Mouse (Mus musculus): ENCODE measurements around the gene Slc22a14. TPM values are rescaled to one million over a fixed set of nuclear protein-coding genes. Genes with fewer than 3 reads are reported as not detected.

Gene Slc22a14
- polyA plus RNA-seq, 1 experiment from 2014 or later, result not detected

GRCm38 (mm10) chr9:119342728-119343127 is 22.6 kb downstream of the Slc22a14 start:
- Histone ChIP-seq H3K9me3 (ENCODE audit: control insufficient read depth, low read length) (no peaks in the 10 kb centered on the region), H3K4me1 (ENCODE audit: control insufficient read depth in 2 of 2, insufficient read depth in 2 of 2, low read length in 2 of 2) (peaks cover 10 to 15% of the 10 kb centered on the region in 2 experiments), H3K4me3 (ENCODE audit: control insufficient read depth in 1 of 2, insufficient read depth in 1 of 2, low read depth in 1 of 2, low read length in 2 of 2) (no peak overlapping the region), H3K27me3 (ENCODE audit: control insufficient read depth, insufficient read depth, low read length) (no peaks in the 10 kb centered on the region), H3K36me3 (ENCODE audit: control insufficient read depth, insufficient read depth, low read length) (peaks cover 51% of the 10 kb centered on the region), H3K9ac (ENCODE audit: low read length) (no peak overlapping the region), H3K27ac (replicated peaks in 1 of 2; ENCODE audit: control insufficient read depth in 1 of 2, insufficient read depth in 1 of 2, low read depth in 2 of 2, low read length in 2 of 2) (no peak overlapping the region), H3K4me2 (ENCODE audit: low read length) (no peak overlapping the region)
- 87% methylated on average over 7 of the region's 7 CpGs for WGBS
- ATAC-seq (ENCODE audit: insufficient number of reproducible peaks, insufficient read depth, low FRiP score, low read depth), result no peak

GRCm38 (mm10) chr9:119340909-119341816 is 24.2 kb downstream of the Slc22a14 start, which contains the start of gene Myd88:
Gene Myd88 (minus strand): TSS chr9:119341411.
- Histone ChIP-seq H3K27me3 (ENCODE audit: control insufficient read depth, insufficient read depth, low read length) (no peaks in the 10 kb centered on the region), H3K27ac (replicated peaks in 1 of 2; ENCODE audit: control insufficient read depth in 1 of 2, insufficient read depth in 1 of 2, low read depth in 2 of 2, low read length in 2 of 2) (peak within 1 kb of the TSS; percentile 90 to 94), H3K4me2 (ENCODE audit: low read length) (peak within 1 kb of the TSS; percentile 84), H3K4me1 (ENCODE audit: control insufficient read depth in 2 of 2, insufficient read depth in 2 of 2, low read length in 2 of 2) (peaks cover 10 to 15% of the 10 kb centered on the region in 2 experiments), H3K9me3 (ENCODE audit: control insufficient read depth, low read length) (no peaks in the 10 kb centered on the region), H3K4me3 (ENCODE audit: control insufficient read depth in 1 of 2, insufficient read depth in 1 of 2, low read depth in 1 of 2, low read length in 2 of 2) (peak within 1 kb of the TSS; percentile 79 to 89), H3K36me3 (ENCODE audit: control insufficient read depth, insufficient read depth, low read length) (peaks cover 44% of the 10 kb centered on the region), H3K9ac (ENCODE audit: low read length) (peak within 1 kb of the TSS; percentile 82)
- WGBS, result under 1% methylated on average over 68 of the region's 68 CpGs
- ATAC-seq (ENCODE audit: insufficient number of reproducible peaks, insufficient read depth, low FRiP score, low read depth), result peak; percentile 96

GRCm38 (mm10) chr9:119340212-119340580 is 25.2 kb downstream of the Slc22a14 start:
- 2% methylated on average over 8 of the region's 8 CpGs for WGBS
- Histone ChIP-seq H3K27me3 (ENCODE audit: control insufficient read depth, insufficient read depth, low read length) (no peaks in the 10 kb centered on the region), H3K4me3 (ENCODE audit: control insufficient read depth in 1 of 2, insufficient read depth in 1 of 2, low read depth in 1 of 2, low read length in 2 of 2) (peak overlapping the region; percentile 79 to 89), H3K27ac (replicated peaks in 1 of 2; ENCODE audit: control insufficient read depth in 1 of 2, insufficient read depth in 1 of 2, low read depth in 2 of 2, low read length in 2 of 2) (peak overlapping the region; percentile 90 to 94), H3K9me3 (ENCODE audit: control insufficient read depth, low read length) (no peaks in the 10 kb centered on the region), H3K9ac (ENCODE audit: low read length) (peak overlapping the region; percentile 82), H3K36me3 (ENCODE audit: control insufficient read depth, insufficient read depth, low read length) (peaks cover 34% of the 10 kb centered on the region), H3K4me1 (ENCODE audit: control insufficient read depth in 2 of 2, insufficient read depth in 2 of 2, low read length in 2 of 2) (peaks cover 10 to 15% of the 10 kb centered on the region in 2 experiments), H3K4me2 (ENCODE audit: low read length) (peak overlapping the region; percentile 84)
- ATAC-seq (ENCODE audit: insufficient number of reproducible peaks, insufficient read depth, low FRiP score, low read depth), result no peak

DNA sequence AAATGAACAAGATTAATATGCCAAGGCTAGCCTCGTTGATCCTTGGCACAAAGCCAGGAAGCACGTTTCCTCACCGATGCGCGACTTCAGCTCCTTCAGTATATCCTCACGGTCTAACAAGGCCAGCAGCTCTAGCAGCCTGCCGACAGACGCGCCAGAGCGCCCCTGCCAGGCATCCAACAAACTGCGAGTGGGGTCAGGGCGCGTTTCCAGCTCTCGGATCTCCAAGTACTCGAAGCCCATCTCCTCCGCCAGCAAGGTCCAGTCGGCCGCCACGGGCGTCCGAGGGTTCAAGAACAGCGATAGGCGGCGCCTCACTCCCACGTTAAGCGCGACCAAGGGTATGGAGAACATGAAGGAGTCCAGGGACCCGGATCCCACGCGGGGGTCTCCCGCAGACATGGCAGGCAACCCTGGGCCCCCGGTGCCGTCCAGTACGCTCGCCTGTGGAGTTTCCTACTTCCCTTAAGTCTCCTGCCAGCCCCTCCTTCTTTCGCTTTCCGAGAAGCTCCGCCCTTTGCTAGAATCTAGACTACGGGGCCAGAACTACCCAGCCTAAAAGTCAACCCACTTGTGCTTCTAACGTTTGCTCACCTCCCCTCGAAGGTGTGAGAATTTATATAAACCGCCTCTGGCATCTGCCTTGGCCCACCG is 25.7 kb downstream of the Slc22a14 start, which contains the start of gene Acaa1a:
TSS of gene Acaa1a (plus strand) at position 119 of the 654 bp plus-strand sequence.
- H3K36me3 ChIP-seq (ENCODE audit: control insufficient read depth, insufficient read depth, low read length), result peaks cover 29% of the 10 kb centered on the region
- ATAC-seq (ENCODE audit: insufficient number of reproducible peaks, insufficient read depth, low FRiP score, low read depth), result no peak
- H3K4me2 ChIP-seq (ENCODE audit: low read length), result peak within 1 kb of the TSS; percentile 84
- H3K4me1 ChIP-seq (ENCODE audit: control insufficient read depth in 2 of 2, insufficient read depth in 2 of 2, low read length in 2 of 2), result peaks cover 11 to 15% of the 10 kb centered on the region in 2 experiments
- H3K4me3 ChIP-seq (ENCODE audit: control insufficient read depth in 1 of 2, insufficient read depth in 1 of 2, low read depth in 1 of 2, low read length in 2 of 2), result peak within 1 kb of the TSS; percentile 79 to 89
- 1% methylated on average over 43 of the region's 43 CpGs for WGBS
- H3K27me3 ChIP-seq (ENCODE audit: control insufficient read depth, insufficient read depth, low read length), result no peaks in the 10 kb centered on the region
- H3K27ac ChIP-seq (replicated peaks in 1 of 2; ENCODE audit: control insufficient read depth in 1 of 2, insufficient read depth in 1 of 2, low read depth in 2 of 2, low read length in 2 of 2), result peak within 1 kb of the TSS; percentile 90 to 94
- peak within 1 kb of the TSS; percentile 82 for H3K9ac ChIP-seq (ENCODE audit: low read length)
- H3K9me3 ChIP-seq (ENCODE audit: control insufficient read depth, low read length), result no peaks in the 10 kb centered on the region

- H3K9ac ChIP-seq (ENCODE audit: low read length), result peak overlapping the region; percentile 82
- H3K4me2 ChIP-seq (ENCODE audit: low read length), result peak overlapping the region; percentile 84
- no peaks in the 10 kb centered on the region for H3K9me3 ChIP-seq (ENCODE audit: control insufficient read depth, low read length)
- peaks cover 23% of the 10 kb centered on the region for H3K36me3 ChIP-seq (ENCODE audit: control insufficient read depth, insufficient read depth, low read length)
- no peak overlapping the region for H3K27ac ChIP-seq (replicated peaks in 1 of 2; ENCODE audit: control insufficient read depth in 1 of 2, insufficient read depth in 1 of 2, low read depth in 2 of 2, low read length in 2 of 2)
- WGBS, result 44% methylated on average over 7 of the region's 7 CpGs
- no peaks in the 10 kb centered on the region for H3K27me3 ChIP-seq (ENCODE audit: control insufficient read depth, insufficient read depth, low read length)
- peak overlapping the region; percentile 79 to 89 for H3K4me3 ChIP-seq (ENCODE audit: control insufficient read depth in 1 of 2, insufficient read depth in 1 of 2, low read depth in 1 of 2, low read length in 2 of 2)
- H3K4me1 ChIP-seq (ENCODE audit: control insufficient read depth in 2 of 2, insufficient read depth in 2 of 2, low read length in 2 of 2), result peaks cover 16 to 21% of the 10 kb centered on the region in 2 experiments
- no peak for ATAC-seq (ENCODE audit: insufficient number of reproducible peaks, insufficient read depth, low FRiP score, low read depth)
These were observed 26.2 kb downstream of the Slc22a14 start for GRCm38 (mm10) chr9:119339106-119339505.

DNA sequence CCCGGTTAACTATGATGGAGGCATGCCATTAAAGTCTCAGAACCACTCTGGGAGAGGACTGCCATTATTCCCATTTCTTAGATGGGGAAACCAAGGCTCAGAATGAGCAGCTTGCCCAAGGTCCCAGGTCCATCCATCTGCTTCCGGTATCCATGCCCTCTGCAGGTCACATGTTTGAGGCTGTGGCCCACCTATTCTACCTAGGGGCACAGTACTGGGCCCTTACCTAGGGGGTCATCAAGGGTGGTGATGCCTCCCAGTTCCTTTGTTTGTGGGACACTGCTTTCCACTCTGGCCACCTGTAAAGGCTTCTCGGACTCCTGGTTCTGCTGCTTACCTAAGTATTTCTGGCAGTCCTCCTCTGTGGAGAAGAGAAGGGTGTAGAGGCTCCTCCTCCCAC is 27.0 kb downstream of the Slc22a14 start:
- no peak overlapping the region for H3K4me2 ChIP-seq (ENCODE audit: low read length)
- no peak overlapping the region for H3K9ac ChIP-seq (ENCODE audit: low read length)
- no peak for ATAC-seq (ENCODE audit: insufficient number of reproducible peaks, insufficient read depth, low FRiP score, low read depth)
- H3K4me1 ChIP-seq (ENCODE audit: control insufficient read depth in 2 of 2, insufficient read depth in 2 of 2, low read length in 2 of 2), result peaks cover 20 to 23% of the 10 kb centered on the region in 2 experiments
- no peaks in the 10 kb centered on the region for H3K9me3 ChIP-seq (ENCODE audit: control insufficient read depth, low read length)
- peaks cover 16% of the 10 kb centered on the region for H3K36me3 ChIP-seq (ENCODE audit: control insufficient read depth, insufficient read depth, low read length)
- no peak overlapping the region for H3K4me3 ChIP-seq (ENCODE audit: control insufficient read depth in 1 of 2, insufficient read depth in 1 of 2, low read depth in 1 of 2, low read length in 2 of 2)
- H3K27ac ChIP-seq (replicated peaks in 1 of 2; ENCODE audit: control insufficient read depth in 1 of 2, insufficient read depth in 1 of 2, low read depth in 2 of 2, low read length in 2 of 2), result no peak overlapping the region
- WGBS, result 85% methylated on average over 3 of the region's 3 CpGs
- no peaks in the 10 kb centered on the region for H3K27me3 ChIP-seq (ENCODE audit: control insufficient read depth, insufficient read depth, low read length)

DNA sequence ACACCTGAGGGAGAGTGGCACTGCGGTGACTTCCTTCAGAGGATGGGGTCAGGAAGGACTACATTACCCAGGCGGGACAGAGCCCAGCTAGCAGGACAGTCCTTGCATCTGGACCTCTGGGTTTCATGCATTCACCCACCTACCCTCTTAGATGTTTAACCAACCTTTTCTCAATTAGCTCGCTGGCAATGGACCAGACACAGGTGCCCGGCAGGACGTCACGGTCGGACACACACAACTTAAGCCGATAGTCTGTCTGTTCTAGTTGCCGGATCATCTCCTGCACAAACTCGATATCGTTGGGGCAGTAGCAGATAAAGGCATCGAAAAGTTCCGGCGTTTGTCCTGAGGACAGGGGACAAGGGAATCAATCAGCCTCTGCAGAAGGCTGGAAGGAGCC is 27.5 kb downstream of the Slc22a14 start:
- Histone ChIP-seq H3K9me3 (ENCODE audit: control insufficient read depth, low read length) (no peaks in the 10 kb centered on the region), H3K4me2 (ENCODE audit: low read length) (no peak overlapping the region), H3K4me3 (ENCODE audit: control insufficient read depth in 1 of 2, insufficient read depth in 1 of 2, low read depth in 1 of 2, low read length in 2 of 2) (no peak overlapping the region), H3K4me1 (ENCODE audit: control insufficient read depth in 2 of 2, insufficient read depth in 2 of 2, low read length in 2 of 2) (peaks cover 20 to 23% of the 10 kb centered on the region in 2 experiments), H3K36me3 (ENCODE audit: control insufficient read depth, insufficient read depth, low read length) (peaks cover 11% of the 10 kb centered on the region; the same call in 1 of the 2 replicates), H3K27me3 (ENCODE audit: control insufficient read depth, insufficient read depth, low read length) (no peaks in the 10 kb centered on the region), H3K9ac (ENCODE audit: low read length) (no peak overlapping the region), H3K27ac (replicated peaks in 1 of 2; ENCODE audit: control insufficient read depth in 1 of 2, insufficient read depth in 1 of 2, low read depth in 2 of 2, low read length in 2 of 2) (no peak overlapping the region)
- 91% methylated on average over 14 of the region's 14 CpGs for WGBS
- ATAC-seq (ENCODE audit: insufficient number of reproducible peaks, insufficient read depth, low FRiP score, low read depth), result no peak

Data from heart, embryonic 14.5 days (tissue).